Mouse (Mus musculus): ENCODE results near the gene Opn4.
A peak's percentile ranks its signal among the peaks of the same experiment; 100 is the strongest.

Gene Opn4

GRCm38 (mm10) chr14:34562393-34562792, 37.5 kb downstream of the Opn4 start:
- no peak for DNase-seq (ENCODE audit: inconsistent ontology term)

- no peak for DNase-seq (ENCODE audit: inconsistent ontology term)
These were observed 38.3 kb downstream of the Opn4 start for GRCm38 (mm10) chr14:34561647-34562046.

- no peak for DNase-seq (ENCODE audit: inconsistent ontology term)
These were observed 41.0 kb downstream of the Opn4 start for GRCm38 (mm10) chr14:34558947-34559346.

DNA sequence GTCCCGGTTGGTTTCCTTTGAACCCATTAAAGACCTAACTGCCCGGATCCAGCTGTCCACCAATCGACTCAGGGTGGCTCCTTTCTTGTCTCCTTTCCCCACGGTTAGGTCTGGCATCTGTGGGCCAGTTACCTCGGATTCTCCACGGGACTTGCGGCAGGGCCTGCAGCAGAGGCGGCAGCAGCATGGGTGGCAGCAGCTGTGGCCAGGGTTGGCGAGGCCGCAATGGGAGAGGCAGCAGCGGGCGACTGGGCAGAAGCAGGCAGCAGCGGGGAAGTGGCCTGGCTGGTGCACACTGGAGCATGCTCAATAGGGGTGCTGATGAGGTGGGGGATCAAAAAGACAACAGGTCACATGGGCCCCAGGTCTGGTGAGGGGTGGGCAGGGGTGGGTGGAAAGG, 44.7 kb downstream of the Opn4 start:
- DNase-seq (ENCODE audit: inconsistent ontology term), result no peak

GRCm38 (mm10) chr14:34554047-34554446, 45.9 kb downstream of the Opn4 start:
- DNase-seq (ENCODE audit: inconsistent ontology term), result peak; percentile 24

DNA sequence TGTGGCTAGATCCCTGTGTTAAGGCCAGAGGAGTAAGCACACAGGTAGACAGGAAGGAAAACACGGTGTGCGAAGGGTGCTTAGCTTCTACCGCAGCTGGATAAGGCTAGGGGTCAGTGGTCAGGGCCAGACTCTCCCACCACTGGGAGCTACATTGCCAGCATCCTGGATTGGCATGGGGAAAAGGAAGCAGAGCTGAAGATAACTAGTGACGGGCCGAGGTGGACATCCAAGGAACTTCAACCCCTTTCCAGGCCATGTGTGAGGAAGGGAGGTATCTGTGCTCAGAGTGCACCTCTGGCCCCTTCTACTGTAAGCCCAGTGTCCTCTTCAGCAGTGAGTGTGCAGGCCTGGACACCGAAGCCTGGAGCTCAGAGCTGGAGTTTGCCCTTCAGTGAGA, 46.5 kb downstream of the Opn4 start:
- no peak for DNase-seq (ENCODE audit: inconsistent ontology term)

DNA sequence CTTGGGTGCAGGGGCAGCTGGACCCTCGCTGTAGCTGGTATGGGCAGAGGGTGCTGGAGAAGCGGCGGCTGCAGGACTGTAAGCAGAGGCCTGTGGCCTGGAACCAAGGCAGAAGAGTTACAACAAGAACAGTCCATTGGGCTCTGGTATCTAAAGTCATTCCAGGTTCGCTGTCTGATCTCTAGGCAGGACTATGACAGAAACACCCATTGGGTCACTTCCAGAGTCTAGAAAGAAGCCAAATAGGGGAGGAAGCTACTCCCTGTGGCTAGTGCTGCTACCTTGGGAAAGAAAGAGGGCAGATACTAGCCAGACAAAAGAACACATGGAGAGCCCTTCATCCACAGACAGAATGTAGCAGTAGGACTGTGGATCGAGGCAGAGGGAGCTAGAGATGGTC, 47.7 kb downstream of the Opn4 start:
- no peak for DNase-seq (ENCODE audit: inconsistent ontology term)

- peak; percentile 93 for DNase-seq (ENCODE audit: inconsistent ontology term)
These were observed 50.8 kb downstream of the Opn4 start for GRCm38 (mm10) chr14:34549004-34549671.

- DNase-seq (ENCODE audit: inconsistent ontology term), result peak; percentile 87
These were observed 51.4 kb downstream of the Opn4 start for GRCm38 (mm10) chr14:34548391-34549001.

DNA sequence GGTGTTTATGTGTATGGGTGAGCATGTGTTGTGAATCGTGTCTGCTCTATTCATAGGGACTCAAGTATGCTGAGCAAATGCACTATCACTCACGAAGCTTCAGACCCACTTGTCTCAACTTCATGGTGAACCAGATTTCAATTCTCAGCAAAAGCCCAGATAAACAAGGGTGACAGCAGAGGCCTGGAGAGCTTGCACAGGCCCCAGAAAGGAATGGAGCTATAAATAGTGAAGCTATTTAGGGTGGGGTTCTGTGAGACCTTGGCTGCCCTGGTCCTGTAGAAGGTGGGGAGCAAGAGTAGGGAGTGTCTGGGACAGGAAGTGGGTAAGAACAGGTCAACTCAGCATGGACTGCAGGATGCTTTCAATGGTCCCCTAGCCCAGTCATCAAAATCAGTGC, 55.4 kb downstream of the Opn4 start:
- DNase-seq (ENCODE audit: inconsistent ontology term), result no peak

DNA sequence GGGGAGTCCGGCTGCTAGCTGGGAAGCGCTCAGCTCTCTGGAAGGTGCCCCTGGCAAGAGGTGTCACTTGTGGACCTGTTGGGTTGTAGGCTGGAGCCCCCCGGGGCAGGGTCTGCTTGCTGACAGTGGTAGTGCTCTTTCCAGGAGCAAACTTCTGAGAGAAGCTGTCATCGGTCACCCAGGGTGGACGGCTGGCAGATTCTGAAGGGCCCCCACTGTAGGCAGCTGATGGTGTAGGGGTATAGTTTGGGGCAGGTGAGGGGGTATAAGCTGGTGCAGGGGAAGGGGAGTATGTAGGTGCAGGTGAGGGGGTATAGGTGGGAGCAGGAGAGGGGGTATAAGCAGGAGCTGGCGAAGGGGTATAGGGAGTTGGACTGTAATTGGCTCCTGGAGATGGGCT, 55.9 kb downstream of the Opn4 start:
- no peak for DNase-seq (ENCODE audit: inconsistent ontology term)

- no peak for DNase-seq (ENCODE audit: inconsistent ontology term)
These were observed 56.3 kb downstream of the Opn4 start for GRCm38 (mm10) chr14:34543596-34543995.

DNA sequence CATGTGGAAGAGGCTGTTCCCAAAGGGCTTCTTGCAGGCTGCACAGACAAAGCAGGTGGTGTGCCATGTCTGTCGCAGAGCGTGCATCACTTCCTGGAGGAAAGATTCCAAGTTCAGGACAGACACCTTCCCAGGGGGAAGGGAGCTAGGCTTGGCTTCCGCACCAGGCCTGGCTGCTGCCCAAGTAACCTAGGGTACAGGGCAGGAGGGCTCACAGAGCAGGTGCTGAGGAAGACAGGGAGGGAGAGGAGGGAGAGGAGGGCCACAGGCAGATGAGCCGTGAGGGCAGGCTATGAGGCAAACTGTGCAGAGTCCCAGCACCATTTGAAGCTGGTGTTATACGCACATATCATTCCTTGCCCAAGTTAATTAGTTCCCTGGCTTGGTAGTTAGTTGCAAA, 58.0 kb downstream of the Opn4 start:
- DNase-seq (ENCODE audit: inconsistent ontology term), result no peak

GRCm38 (mm10) chr14:34540685-34541162, 59.2 kb downstream of the Opn4 start:
- DNase-seq (ENCODE audit: inconsistent ontology term), result peak; percentile 7
